Mouse (Mus musculus): Measurements from ENCODE around the gene Foxd2.

- TF ChIP-seq EP300 (IDR thresholded peaks at IDR 0.05; ENCODE audit: low read depth) (no peak), CTCF (IDR thresholded peaks at IDR 0.05; ENCODE audit: low read depth) (peak; percentile 84)
These were observed 38.7 kb upstream of the Foxd2 start for GRCm38 (mm10) chr4:114947395-114947794.

Data from liver, embryonic 14.5 days (tissue).